Mouse (Mus musculus) lung, postnatal 14 days (tissue): Measurements from ENCODE around the gene Anxa11.
A peak's percentile ranks its signal among the peaks of the same experiment; 100 is the strongest.
"Not testable (repeated sequence)": the region's sequence is repeated elsewhere in the genome, so short reads cannot be mapped to it uniquely, and the experiment has no call there.

Experiments
- DNase-seq: peaks from one replicate; pipeline ENCODE4 v3.0.0; 2021

Gene Anxa11

DNA sequence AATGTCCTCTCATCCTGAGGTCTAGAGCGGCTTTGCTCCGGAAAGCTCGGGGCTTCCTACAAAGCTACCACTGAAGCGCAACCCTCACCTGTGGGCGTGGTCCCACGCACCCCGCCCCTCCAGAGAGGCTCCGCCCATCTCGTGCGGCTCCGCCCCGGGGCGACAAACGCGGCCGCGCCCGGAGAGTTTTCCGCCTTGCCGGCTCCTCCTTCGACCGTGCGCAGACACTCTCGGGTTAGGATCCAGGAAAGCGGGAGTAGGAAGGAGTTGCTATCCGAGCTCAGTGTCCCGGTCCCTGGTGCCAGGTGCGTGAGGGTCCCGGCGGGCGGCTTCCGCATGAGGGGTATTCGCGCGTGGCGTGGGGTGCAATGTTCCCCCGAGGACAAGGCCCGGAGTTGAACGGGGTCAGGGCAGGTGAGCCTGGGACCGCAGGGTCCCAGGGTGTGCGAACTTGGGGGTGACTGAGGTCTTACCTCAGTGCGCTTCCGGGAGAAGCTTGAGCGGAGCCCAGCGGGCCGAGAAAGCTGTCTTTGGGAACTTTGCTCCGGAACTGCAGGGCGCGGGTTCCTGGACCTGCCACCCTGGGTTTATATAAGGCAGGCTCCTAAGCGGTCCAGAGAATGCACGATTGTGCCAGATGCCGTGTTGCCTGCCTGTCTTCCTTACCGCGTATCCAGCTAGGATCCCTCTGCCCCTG, at the start of gene Anxa11:
TSS of gene Anxa11 (plus strand) at position 166 of the 697 bp plus-strand sequence.
- peak; percentile 92 for DNase-seq

DNA sequence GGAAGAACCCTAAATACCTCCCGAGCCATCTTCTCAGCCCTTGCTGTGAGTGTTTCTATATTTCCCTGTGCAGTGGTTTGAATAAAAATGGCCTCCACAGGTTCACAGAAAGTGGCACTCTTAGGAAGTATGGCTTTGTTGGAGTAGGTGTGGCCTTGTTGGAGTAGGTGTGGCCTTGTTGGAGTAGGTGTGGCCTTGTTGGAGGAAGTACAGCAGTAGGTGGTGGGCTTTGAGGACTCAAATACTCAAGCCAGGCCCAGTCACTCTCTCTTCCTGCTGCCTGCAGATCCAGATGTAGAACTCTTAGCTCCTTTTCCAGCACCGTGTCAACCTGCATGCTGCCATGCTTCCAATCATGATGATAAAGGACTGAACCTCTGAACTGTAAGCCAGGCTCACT, 47.6 kb upstream of the Anxa11 start:
- DNase-seq, result no peak

DNA sequence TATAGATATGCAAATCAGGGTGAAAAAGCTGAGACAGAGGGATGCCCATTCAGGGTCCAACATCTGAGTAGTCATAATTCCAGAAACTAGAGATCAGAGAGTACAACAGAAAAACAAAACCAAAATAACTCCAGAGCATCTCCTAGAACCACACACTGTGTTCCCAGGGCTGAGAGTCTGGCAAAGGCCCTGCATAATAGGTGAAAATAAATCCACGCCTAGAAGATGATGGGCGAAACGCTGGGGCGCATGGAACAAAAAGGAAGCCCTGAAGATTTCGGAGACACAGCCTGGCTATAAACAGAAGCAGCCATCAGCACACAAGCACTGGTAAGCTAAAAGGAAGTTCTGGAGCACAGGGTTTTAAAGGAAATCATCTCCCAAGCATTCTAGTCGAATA, 46.9 kb upstream of the Anxa11 start:
- DNase-seq, result no peak

DNA sequence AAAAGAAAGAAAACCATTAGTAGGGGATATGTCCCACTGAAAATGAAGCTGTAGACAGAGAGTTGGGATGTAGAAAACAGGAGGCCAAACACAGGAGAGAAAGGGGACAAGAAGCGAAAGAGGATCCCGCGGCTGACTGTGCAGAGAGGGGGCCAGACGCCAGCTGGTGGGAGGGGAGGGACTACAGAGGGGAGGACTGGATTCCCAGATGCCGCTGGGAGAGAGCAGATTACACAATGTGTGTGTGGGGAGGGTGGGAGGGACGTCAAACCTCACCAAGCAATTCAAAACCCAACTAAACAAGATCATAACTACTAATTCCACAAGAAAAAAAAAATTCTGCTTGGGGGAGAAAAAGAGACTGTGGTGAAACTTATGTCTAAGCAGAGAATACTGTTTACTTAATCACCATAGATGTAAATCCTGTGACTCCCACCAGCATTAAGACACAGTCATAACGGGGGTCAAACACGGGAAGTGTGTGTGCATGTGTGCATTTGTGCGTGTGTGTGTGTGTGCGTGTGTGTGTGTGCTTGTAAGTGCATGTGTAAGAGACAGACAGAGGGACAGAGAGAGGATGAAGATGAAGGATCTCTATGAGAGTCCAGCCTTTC, 46.3 kb upstream of the Anxa11 start:
- DNase-seq, result peak; percentile 75

DNA sequence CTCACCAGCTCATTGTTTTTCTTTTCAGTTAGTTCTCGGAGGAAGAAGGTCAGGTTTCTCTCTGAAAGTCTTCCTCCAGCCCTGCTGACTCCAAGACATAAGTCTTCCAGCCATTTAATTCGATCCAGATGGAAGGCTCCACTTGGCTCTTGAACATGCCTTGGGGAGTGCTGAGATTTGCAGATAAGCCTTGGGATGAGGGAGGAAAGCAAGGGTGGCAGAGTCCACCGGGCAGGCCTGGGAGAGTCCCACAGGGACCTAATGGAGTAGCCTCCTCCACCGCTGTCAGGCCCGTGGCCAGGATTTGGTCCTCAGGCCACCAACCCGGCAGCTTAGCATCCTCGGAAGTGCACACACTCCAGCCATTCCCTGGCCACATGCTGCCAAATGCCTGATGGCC, 45.3 kb upstream of the Anxa11 start:
- no peak for DNase-seq

DNA sequence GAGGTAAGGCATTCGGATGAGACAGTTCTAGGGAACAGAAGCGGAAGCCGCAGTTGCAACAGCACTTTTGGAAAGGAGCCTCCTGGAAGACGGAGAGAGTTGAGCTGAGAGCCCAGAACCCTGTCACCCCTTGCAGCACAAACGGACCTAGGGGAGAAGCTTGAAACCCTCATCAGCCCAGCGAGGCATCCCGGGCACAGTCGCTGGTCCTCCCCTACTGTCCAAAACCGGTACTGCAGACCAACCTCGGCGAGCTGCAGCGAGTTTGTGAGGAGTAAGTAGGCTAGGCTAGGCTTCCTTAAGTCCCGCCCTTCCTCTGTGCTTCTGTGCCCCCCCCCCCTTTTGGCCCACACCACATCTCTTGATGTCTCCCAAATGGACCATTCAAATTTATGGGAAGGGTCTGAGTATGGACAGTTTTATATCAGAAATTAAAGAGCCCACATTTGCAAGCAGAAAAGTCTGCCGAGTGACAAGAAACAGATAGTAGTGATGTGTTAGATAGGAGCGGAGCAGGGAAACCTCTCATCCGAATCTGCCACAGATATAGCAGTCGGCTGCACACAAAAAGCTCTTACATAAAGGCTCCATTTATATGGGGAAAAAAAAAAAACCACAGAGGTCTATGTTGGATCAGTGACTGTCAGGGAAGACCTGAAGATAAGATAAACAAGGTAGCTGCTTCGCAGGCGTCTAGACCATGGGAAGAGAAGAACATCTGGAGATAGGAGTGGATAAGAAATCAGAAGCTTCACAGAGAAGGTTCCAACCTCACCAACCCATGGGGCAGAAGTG, 41.6 kb upstream of the Anxa11 start:
- DNase-seq, result peak; percentile 93

DNA sequence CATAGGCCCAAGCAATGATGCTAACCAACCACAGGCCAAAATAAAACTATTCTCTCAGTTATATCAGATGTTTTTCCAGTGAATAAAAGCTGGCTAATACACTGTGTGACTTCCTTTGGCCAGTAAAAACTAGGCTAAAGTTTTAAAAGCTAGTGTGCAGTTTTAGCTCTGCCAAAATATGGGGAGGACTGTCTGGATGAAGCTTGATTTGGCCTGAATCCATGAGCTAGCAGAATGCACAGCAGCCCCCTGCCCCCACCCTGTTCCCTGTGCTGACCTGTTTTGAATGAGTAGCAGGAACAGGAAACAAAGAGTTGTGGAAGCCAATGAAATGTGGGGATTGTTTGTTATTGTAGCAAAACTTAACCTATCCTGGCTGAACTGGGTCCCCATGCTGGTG, 39.4 kb upstream of the Anxa11 start:
- no peak for DNase-seq

DNA sequence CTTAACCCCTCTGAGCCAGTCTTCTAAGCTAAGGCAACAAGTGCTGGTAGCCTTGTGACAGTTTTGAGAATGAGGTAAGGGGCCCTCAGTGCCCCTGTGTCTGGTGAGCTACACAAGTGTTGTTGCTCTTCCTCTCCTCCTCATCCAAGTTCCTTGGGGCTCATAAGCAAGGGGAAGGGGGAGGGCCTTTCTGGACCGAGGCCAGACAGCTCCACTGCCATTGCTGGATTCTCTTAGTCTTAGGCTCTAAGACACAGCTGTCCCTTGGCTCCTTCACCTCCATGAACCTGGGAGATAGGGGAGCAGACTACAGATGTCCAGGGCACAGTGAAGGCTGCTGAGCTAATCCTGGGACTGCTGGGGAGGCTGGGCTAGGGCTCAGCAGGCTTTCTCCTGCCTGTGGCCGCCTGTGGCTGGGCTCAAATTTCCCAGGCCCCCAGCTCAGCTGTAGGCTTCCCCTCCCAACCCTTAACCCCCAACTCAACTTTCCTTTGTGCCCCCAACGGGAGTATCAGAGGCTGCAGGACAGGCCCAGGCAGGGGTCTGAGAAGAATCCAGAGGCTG, 38.6 kb upstream of the Anxa11 start:
- DNase-seq, result no peak

DNA sequence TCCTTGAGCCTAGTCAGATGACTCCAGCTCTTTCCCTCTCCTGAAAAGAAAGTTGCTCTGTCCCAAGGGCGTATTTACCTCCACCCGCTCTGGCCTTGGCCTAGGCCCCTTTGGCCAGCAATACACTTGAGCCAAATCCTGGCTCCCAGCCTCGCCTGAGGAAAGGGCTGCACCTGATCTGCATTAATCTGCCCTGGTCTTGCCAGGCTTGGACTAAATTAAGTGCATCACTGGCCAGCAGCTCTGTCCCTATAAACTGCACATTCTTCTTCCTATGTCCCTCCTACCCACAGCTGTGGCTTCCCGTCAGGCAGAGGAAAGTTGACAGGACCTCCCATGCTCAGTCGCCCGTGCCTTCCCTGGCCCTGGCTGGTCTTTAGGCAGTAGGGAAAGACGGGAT, 36.1 kb upstream of the Anxa11 start:
- no peak for DNase-seq

DNA sequence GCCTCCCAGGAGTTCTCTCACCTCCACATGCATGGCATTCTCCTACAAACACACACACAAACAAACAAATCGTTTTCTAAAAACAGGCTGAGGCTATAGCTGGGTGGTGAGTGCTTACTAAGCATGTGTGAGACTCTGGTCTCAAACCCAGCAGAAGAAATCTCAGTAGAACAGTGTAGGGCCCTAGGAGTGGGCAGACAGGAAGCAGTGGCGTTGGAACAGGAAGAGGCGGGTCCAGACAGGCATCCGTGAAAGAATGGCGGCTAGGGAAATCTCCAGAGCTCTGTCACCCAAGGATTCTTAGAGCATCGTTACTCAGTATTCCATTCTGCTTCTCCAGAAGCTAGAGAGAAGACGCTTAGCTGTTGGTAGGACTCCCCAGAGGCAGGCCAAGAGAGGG, 35.4 kb upstream of the Anxa11 start:
- DNase-seq, result no peak

DNA sequence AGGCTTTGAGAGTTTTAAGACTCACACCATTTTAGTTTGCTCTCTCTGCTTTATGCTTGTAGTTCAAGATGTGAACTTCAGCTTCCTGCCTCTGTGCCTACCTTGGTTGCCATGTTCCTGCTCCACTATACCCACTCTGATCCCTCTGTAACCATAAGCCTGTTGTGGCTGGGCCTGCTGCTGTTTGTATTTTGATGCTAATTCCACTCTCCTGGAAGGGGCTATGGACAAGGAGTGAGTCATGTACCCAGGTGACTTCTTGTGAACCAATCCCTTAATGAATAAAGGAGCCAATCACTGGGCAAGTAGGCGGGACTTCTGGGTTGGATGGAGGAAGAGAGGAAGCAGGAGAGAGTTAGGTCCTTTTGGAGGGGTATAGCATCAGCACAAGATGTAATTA, 30.9 kb upstream of the Anxa11 start:
- not testable (repeated sequence) for DNase-seq

DNA sequence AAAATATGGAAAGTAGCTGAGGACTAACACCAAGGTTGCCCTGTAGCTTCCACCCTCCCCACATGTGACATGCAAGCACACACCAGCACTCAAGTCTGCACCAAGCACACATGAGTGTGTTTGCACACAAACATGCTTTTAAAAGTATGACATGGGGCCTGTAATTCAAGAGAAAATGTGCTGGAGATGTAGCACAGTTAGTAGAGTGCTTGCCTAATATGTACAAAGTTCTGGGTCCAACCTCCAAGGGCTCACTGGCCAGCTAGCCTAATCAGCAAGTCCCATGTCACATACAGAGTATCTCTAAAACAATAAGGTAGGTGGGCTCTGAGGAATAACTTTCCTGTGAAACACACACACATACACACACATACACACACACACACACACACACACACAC, 27.8 kb upstream of the Anxa11 start:
- DNase-seq, result no peak

DNA sequence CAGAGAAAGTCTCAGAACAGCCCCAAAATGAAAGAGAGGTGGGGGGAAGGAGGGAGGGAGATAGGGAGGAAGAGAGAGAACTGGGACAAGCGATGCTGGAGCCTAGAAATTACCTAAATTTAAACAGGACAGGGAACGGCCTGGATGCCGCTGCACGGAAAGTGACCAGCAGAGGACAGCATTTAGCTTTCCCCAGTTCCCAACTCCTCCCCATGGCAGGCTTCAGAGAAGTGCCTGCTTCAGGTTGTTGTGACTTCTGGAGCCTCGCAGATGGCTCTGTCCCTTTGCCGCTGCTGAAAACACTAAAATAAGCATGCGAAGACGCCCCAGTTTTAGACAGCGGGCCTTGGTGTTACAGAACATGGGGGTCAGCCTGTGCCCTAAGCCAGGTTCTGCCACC, 25.5 kb upstream of the Anxa11 start:
- DNase-seq, result peak; percentile 76

DNA sequence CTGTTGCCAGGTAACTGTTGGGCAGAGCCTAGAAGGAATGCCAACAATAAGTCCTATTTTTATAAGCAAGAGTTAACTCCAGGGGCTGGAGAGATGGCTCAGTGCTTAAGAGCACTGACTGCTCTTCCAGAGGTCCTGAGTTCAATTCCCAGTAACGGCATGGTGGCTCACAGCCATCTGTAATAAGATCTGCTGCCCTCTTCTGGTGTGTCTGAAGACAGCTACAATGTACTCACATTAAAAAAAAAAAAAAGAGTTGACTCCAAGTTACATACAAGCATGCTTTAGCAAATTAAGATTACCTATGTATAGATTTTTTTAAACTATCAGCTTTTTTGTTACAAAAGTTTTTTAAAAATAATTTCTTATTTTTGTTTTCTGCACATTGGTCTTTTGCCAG, 19.4 kb upstream of the Anxa11 start:
- DNase-seq, result no peak

DNA sequence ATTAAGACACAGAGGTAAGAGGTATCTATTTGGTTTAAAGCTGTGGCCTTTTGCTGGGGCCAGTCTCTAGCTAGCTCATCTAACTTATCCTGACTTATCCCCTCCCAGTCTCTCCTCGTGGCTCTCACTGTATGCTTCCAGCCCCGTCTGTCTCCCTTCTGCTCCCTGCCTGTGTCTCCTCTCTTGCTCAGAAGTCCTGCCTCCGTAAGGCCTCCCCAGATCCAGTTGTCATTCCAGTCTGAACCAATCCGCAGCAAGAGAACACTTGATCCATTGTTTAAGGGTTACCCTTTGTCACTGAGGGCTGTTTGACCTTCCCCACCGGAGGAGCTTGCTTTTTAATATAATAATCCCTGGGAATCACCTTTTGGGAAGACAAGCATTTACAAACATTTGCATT, 17.0 kb upstream of the Anxa11 start:
- no peak for DNase-seq

DNA sequence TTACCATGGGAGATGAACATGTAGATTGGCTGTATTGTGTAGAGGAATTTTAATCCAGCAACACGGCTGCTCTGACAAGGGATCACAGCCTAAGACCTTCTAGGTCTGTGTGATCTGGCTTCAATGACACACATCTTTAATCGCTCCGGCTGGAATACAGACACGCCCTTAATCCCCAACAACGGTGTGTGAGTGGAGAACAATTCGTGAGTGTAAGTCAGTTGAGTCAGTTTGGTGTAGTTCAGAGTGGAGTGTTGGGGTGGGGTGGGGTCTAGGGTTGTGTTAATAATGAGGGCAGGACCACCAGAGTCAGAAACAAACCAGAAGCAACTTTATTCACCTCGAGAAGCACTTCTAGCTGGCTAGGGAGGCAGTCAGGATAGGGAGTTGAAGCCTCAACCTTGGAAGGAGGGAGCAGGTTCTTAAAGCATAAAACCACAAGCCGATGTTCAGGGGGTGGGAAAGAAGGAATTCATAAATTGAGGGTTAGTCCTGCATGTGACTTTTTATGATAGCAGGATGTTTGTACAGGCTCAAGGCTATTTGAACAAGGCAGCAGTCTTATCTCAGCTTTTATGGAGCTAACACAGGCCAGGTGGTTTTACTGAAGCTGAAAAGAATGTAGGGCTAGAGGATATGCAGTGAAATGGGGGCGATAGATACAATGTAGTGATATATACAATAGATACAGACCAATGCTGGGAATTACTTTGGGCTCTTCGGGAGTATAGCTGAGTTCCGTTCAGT, 15.9 kb upstream of the Anxa11 start:
- DNase-seq, result no peak

DNA sequence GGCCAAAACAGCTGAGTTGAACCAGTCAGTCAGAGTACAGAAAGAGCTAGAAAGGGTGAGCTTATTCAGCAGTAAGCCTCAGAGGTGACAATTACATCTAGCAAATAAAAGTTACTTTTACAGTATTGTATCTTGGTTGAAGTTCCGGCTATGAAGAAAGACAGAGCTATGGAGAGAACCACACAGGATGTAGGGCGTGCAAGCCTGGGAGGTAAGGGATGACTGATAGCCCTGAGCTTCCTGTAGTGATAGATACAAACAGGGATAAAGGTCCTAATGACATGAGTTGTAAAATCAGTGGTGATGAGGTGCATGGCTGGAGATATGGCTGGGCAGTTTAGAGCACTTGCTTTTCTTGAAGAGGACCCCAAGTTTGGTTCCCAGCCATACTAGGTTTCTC, 15.1 kb upstream of the Anxa11 start:
- no peak for DNase-seq

DNA sequence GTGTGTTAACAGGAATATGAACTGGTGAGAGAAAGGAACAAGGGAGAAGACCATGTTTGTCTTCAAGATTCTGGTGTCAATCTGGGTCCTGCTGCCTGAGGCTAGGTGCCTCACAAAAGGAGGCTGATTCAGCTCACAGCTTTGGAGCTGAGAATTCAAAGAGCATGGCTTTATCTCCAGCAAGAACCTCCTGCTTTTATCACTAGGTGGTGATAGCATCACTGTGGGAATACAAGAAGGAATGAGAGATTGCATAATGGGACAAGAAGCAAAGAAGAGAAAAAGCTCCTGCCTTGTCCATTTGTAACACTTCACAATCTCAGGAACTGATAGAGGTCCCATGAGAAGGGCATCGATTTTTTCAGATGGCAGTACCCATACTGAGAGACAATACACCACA, 10.6 kb upstream of the Anxa11 start:
- DNase-seq, result no peak

DNA sequence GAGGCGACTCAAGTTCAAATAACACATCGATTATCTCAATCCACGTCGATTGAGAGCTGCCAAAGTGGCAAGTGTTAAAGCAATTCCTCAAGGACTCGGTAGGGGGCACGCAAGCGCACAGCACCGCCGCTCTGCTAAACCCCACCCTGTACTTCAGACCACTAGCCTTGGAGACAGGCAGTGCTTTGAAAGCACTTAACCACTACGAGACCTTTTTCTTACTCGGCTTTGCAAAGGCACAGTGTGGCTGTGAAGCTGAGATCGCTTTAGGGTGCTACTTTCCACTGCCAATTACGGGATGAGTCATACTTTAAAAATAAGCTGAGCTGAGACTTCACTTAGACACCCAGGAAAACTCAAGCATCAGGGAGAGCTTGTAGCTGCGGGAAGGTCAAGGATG, 9.7 kb upstream of the Anxa11 start:
- peak; percentile 78 for DNase-seq

DNA sequence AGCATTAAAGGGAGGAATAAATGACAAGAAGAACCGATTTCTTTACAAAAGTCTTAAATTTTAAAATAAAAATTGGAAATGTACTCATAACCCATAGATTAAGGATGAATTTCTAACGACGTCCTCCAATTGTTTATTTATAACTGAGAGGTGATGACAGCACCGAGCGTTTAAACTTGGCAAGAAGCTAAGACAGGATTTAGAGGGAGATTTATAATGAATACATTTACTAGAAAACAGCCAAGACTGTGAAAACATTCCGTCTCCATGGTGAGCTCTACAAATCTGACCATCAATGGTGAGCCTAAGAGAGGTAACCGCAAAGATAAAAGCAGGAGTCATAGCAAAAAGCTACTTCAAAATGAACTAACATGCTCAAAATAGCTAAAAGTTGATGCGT, 3.5 kb upstream of the Anxa11 start:
- DNase-seq, result no peak

DNA sequence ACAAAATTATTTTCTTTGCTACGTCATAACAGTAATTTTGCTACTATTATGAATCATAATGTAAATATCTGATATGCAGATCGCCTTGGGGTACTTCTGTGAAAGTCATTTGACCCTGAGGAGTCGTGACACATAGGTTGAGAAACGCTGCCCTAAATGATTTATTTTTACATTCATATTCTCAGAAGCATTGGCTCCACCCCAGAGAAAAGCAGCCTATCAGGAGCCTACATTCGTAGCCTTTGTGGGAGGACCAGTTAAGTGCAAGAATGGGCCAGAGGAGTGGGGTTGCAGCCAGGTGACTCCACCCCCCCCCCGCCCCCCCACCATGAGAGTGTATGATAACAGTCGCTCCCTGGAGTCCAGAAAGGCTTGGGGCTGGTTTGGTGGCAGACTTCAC, 2.2 kb upstream of the Anxa11 start:
- DNase-seq, result no peak

DNA sequence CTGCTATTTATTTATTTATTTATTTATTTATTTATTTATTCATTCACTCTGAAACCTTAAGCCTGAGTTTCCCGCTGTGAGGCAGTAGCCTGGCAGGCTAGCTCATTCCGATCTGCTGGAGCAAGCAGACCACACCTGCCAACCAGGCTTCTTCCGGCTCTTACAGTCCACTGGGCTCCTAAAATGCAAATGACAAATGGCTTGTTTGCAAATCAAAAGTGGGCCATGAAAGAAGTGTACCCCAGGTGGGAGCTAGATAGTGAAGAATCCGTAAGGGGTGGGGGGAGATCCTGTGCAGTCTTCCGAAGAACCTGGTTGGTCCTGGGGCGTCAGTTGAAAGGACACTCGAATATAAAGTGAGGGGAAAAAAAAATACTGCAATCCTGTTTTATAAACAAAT, 995 bp upstream of the Anxa11 start:
- DNase-seq, result no peak

DNA sequence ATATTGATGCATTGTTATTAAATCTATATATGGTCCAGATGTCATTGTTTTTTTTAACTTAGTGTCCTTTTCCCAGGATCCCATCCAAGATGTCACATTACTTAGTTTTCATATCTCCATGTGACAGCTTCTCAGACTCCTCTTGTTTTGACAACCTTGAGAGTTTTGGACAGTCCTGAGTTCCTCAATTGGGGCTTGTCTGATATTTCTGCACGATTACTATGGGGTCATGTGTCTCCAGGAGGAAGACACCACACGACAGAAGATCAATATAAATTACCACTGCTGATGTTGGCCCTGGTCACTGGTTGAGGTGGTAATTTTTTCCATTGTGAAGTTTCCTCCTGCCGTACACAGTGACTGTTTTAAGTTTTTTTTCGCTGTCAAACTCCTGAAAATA, 377 bp upstream of the Anxa11 start:
- DNase-seq, result no peak
